Mouse (Mus musculus) layer of hippocampus, adult 9-11 months (tissue): ENCODE data around the gene Gm49388.

Source experiments
- DNase-seq: peaks from one replicate; pipeline ENCODE4 v3.0.0; 2022

Gm49388 gene

DNA sequence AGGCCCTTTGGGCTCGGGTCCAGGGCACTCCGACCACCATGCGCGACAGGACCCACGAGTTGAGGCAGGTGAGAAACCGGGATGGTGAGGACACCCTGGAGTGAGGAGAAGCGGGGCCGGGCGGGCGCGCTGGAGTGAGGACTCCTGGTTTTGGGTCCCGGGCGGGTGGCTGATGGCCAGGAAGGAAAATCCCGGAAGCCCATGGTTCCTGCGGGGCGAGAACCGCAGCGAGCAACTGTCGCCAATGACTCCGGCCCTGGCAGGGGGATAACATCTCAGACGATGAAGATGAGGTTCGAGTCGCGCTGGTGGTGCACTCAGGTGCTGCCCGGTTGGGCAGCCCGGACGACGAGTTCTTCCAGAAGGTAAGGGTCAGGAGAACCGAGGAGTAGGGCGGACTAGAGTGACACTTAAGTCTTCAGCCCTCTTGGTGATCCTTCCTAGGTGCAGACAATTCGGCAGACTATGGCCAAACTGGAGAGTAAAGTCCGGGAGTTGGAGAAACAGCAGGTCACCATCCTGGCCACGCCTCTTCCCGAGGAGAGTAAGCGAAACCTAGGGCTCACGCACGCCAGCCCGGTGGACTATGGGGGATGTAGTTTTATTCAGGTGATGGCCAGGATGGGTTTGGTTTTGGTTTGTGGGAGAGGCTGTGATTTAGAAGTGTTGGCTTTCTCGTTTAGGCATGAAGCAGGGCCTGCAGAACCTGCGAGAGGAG lies 56.8 kb downstream of the Gm49388 start:
- peak; percentile 80 for DNase-seq

DNA sequence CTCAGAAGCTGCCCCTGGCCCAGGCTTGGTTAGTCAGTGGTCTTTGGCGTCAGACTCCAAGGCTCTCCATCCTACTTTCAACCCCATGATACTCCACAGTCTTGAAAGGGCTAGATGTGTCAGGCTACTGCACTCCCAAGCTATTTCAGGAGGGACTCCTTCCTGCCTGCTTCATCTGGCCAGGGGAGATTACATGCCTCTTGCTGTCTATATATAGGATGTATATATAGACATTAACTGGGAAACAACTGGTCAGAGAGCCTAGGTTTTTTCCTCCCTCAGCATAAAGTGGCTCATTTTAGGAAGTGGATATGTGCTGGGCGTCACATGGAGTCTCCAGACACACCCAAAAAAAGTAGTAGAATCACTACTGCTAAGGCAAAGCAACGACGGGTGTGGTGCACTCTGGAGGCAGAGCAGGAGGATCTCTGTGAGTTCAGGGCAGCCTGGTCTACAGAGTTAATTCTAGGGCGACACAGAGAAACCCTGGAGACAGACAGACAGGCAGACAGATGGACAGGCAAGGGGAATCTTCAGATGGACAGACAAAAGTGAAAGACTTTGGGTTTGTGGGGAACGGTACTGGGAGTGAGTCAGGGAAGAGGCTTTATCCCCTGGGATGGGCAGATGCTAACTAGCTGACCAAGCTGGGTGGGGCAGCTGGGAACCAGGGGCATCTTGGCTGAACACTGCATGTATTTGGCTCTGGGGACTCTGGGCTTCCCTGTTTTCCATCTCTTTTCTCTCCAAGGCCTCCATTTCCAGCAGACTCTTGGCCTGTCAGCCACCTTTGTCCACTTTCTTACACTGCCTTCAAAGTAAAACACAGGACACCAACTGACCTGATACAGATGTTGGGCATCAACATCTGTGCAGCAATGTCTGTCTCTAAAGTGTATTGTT lies 64.8 kb downstream of the Gm49388 start:
- DNase-seq, result no peak

DNA sequence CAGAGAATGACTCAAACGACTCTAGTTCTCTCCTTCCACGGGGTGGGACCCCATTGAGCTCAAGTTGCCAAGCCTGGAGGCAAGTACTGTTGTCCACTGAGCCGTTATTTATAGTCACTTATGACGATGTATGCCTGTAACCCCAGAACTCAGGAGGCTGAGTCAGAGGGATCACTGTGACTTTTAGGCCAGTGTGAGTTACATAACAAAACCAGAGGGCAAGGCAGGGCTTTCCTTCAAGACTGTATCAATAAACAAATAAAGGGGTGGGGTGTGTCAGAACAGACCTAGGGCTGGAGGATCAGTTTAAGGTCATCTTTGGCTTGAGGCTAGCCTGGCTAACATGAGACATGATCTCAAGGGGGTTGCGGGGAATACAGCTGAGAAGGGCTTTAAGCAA lies 65.5 kb downstream of the Gm49388 start:
- DNase-seq, result no peak
